Mouse (Mus musculus): Measurements from ENCODE around the gene Igsf9.
A peak's percentile ranks its signal among the peaks of the same experiment; 100 is the strongest.

The Igsf9 gene

DNA sequence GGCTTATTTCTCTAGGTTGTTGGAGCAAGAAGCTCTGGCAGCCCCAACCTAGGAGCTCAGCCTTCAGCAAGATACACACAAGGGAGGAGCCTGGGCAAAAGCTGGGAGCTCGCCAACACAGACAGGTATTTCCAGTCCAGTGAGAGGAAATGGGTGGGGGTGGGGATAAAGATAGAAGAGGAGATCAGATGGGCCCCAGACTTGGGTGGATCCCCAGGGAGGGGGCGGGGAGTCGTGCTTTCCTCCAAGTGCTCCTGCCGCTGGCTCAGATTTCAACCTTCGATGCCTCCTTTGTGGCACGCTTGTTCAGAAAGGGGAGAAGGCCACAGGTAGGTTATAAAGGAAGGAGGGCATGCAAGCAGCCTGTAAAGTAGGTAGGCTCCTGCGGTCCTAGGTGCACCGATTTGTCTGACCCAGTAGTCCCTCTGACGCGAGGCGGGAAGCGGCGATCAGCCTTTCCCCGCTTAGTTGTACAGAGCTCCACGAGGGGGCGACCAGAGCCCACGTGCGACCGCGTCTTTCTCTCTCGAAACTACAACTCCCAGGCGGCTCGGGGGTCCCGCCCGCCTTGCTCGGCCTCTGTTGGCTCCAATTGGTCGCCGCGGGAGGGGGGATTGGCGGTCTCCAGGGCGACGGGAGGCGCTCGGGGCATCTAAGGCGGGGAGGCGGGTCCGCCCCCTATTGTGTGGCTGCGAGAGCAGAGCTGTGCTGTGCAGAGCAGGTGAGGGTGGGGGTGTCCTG is at the start of gene Igsf9:
Gene Igsf9 (plus strand): TSS at position 249 of the 741 bp plus-strand sequence.
- peak; percentile 82 to 89 for DNase-seq (ENCODE audit: inconsistent age in 2 of 2, low spot score in 1 of 2)

DNA sequence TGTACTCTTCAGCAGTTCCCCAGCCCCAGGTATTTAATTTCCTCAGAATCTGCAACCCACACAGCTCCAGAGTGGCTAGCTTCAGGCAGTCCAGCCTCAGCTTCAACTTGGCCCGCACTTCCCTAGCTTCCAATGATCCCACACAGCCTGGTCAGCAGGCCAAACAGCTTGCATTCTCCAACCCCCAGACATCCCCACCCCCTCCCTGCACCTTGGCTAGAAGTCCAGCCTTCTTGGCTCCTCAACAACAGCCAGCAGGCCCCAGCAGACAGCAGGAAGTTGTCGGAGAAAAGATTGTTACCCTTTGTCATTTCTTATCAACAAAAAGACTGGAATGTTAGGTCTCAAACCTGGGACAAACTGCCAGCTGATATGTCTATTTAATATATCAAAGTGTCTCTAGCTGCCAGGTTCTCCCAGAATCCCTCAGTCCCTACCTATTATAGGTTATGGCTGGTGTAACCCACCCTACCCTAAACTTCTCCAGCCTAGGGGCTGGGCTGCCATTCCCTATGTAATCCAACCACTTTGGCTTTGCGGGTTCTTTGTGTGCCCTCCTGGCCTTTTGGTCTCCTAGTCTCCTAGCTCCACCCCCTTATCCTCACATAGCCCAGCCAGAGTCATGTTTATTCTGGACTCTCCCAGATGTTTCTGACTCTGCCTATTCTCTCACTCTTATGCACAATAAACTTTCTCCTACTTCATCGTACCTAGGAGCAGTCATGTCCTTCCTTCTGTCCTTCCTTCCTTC is 49.6 kb upstream of the Igsf9 start:
- peak in 1 of 2 experiments; percentile 49 for DNase-seq (ENCODE audit: inconsistent age in 2 of 2, low spot score in 1 of 2)

DNA sequence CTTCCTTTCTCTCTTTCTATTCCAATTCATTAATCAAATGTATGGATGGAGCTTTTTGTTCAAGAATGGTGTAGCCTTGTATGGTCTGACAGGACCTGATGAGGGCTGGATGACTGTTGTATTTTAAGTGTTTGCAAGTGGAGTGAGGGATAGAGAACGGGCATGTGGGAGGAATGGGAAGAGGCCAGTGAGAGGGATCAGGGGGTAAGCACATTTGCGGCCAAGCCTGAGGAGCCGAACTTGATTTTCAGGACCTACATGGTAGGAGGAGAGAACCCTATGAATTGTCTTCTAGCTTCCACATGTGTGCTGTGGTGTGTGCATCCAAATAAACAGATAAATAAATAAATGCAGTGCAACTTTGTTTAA is 49.0 kb upstream of the Igsf9 start:
- no peak for DNase-seq (ENCODE audit: inconsistent age in 2 of 2, low spot score in 1 of 2)

DNA sequence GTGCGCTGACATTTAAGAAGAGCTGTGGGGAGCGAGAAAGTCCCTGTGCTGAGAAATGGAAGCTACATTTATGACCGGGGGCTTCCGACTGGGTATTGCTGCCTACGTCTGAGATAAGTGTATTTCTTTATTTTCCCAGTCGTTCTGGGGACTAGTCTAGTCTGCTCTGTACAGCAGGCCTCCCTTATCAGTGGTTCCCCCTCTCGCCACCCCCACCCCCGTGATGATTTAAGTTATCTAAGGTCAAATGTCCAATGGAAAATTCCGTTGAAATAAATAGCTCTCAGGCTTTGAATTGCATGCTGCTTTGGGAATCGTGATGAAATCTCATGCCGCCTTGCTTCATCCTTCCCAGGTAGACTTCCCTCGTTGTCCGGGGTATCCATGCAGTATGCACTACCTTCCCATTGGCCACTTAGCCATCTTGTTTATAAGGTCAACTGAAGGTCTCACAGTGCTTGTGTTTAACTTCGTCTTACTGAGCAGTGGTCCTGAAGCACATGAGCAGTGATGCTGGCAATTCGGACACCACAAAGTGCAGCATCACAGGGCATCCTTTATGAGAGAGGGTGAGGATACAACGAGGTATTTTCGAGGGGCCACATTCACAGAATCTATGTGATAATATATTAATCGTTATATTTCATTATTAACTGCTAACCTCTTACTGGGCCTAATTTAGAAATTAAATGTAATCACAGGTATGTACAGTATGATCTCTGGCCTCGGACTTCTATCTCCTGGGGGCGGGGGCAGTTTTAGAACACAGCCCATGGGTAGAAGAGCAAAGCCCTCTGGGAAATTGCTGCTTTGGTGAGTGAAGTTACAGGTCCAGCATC is 48.4 kb upstream of the Igsf9 start:
- DNase-seq (ENCODE audit: inconsistent age in 2 of 2, low spot score in 1 of 2): no peak

DNA sequence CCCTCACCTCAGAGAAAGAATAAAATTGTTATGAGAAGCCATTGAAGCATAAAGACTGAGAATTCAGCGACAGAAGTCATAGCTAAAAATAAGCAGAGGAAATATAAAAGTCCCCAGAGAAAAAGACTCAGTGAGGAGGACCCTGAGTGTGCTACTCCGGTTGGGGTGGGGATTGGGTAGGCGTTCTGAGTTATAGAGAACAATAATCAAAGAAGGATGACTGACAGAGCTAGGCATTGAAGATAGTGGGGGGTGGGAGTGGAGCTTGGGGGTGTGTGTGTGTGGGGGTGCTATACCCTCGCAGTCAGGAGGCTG is 47.8 kb upstream of the Igsf9 start:
- no peak for DNase-seq (ENCODE audit: inconsistent age in 2 of 2, low spot score in 1 of 2)

DNA sequence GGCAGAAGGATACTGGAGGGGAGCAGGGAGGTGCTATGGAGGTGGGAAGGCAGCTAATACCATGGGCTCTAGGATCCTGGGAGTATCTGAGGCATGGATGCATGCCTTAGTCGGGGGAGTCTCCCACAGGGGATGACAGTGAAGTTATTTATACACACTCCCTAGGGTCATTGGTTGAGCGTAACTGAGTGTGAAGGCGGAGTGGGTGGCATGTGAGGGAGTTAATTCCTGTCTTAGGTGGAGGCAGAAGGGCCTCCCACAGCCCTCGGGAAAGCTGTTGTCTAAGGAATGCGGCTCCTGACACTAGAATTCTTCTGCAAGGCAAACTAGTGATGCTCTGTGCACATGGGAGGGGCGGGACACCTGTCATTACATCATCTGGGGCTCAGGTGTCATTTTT is 44.8 kb upstream of the Igsf9 start:
- DNase-seq (ENCODE audit: inconsistent age in 2 of 2, low spot score in 1 of 2): no peak

DNA sequence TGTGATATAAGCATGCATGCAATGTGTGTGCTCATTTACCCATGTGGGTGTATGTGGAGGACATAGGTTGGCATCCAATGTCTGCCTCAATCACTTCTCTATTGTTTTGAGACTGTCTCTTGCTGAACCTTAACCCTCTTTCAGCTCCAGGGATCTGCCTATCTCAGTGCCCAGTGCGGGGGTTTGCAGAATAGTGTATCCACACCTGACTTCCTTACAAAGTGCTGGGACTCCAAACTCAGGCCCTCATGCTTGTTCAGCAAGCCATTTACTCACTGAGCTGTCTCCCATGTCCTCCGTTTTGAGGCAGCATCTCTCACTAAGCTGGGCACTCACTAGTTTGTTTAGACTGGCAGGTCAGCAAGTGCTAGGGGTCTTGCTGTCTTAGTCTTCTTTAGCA is 43.0 kb upstream of the Igsf9 start:
- DNase-seq (ENCODE audit: inconsistent age in 2 of 2, low spot score in 1 of 2): no peak

DNA sequence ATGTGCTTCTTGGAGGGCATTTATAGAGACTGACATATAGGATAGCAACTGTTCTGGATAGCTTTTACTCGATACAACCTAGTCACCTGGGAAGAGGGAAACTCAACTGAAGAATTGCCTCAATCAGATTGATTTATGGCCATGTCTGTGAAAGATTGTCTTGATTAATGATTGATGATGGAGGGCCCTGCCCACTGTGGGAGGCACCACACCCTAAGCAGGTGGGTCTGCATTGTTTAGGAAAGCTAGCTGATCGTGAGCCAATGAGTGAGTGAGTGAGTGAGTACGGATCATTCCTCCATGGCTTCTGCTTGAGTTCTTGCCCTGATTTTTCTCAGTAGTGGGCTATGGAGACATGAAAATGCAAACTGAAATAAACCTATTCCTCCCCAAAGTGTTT is 41.1 kb upstream of the Igsf9 start:
- DNase-seq (ENCODE audit: inconsistent age in 2 of 2, low spot score in 1 of 2): no peak

DNA sequence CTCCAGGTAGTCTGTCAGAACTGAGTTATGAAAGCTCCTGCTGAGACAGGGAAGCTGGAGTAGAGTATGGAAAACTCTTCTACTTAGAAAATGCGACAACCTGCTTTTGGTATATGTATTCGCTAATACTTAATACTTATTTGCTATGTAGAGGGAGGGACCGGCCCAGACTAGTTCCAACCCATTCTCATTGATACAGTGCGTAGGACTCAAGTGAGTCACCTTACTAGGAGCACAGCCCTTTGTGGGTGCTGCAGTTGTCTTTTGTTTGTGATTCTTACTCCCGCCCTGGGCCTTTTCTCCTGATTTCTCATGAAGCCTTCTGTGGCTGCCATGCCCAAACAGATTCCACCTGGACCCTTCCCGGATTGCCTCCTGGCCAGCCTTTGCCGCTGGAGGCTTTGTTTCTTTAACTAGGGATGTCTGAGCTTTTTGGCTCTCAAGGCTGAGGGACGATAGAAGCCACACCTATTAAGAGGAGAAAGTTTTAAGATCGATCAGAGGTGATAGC is 39.6 kb upstream of the Igsf9 start:
- DNase-seq (ENCODE audit: inconsistent age in 2 of 2, low spot score in 1 of 2): no peak

DNA sequence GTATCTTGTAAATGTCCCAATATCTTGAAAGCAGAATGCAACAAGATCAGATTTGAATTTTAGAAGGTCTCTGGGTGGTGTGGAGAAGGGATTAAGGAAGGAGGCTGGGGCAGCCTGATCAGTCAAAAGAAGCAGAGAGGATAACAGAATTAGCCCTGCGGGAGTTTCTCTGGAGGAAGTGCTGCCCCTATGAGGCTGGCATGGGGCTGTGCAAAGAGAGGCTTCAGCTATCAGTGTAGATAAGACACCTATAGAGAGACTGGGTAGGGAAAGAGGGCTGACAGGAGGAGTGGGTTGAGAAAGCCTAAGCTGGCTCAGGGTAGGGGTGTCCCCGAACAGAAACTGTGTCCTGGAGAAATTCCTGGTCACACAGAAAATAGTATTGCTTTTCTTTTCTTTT is 31.4 kb upstream of the Igsf9 start:
- DNase-seq (ENCODE audit: inconsistent age in 2 of 2, low spot score in 1 of 2): no peak

DNA sequence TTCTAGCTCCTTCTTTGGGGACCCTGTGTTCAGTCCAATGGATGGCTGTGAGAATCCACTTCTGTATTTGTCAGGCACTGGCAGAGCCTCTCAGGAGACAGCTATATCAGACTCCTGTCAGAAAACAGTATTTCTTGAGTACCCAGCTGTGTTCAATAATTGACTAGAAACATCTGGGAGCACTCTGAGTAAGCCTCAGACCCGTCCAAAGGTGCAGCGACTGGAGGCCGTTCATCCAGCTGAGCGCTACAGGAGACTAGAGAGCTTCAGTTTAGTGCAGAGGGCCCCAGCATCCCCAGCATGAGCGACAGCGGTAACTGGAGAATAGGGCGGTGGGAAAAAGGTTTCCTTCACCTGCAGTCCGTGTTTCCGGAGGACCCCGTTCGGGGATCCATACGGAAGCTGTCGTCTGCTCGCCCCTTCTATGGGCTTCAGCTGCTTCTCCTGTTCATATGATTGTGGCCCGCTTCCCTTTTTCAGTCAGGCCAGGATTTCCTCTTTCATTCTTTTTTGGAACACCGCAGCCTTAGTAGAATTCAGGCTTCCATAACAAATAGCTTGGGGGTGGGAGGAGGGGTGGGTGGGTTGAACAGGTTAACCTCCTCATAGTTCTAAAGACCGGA is 30.6 kb upstream of the Igsf9 start:
- DNase-seq (ENCODE audit: inconsistent age in 2 of 2, low spot score in 1 of 2): no peak

DNA sequence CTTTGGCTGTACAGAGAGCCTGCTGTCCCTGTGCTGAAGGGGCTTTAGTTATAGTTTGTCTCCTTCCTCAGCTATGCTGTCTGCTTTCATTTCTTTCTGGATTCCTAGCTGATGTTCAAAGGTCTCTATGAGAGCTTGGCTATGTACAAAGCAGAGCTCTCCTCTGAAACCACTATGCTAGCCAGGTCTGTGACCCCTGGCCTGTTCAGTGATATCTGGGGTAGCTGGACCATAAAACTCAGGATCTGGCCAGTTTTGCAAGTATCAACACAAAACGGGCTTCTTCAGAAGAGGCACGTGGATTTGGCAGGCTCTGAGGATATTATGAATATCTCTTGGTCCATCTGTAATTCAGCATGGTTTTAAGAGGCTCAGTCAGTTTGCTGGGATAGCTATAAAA is 28.7 kb upstream of the Igsf9 start:
- DNase-seq (ENCODE audit: inconsistent age in 2 of 2, low spot score in 1 of 2): no peak

DNA sequence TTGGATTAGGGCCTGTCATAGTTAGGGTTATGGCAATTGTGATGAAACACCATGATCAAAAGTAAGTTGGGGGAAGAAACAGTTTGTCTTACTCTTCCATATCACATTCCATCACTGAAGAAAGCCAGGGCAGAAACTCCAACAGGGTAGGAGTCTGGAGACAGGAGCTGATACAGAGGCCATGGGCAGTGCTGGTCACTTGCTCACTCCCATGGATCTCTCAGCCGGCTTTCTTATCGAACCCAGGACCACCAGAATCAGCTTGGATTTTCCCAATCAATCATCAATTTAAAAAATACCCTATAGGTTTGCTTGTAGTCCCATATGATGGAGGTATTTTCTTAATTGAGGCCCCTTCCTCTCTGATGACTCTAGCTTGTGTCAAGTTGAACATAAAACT is 27.8 kb upstream of the Igsf9 start:
- no peak for DNase-seq (ENCODE audit: inconsistent age in 2 of 2, low spot score in 1 of 2)

DNA sequence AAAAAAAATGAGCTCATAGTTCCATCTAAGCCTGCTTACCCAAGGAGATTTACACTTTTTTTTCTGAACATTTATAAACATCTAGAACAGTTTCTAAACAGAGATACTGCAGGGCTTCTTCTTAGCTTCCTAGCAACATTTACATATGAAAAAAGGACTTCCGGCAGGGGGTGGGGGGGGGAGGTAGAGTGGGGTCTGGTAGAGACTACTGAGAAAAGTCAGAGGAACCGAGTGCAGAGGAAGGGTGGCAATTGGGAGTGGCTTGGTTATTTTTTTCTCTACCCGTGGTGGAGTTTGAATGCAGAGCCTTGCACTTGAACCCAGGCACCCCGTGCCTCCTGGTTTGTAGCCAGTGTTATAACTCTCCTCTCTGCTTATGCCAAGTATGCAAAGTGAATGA is 26.2 kb upstream of the Igsf9 start:
- DNase-seq (ENCODE audit: inconsistent age in 2 of 2, low spot score in 1 of 2): no peak

DNA sequence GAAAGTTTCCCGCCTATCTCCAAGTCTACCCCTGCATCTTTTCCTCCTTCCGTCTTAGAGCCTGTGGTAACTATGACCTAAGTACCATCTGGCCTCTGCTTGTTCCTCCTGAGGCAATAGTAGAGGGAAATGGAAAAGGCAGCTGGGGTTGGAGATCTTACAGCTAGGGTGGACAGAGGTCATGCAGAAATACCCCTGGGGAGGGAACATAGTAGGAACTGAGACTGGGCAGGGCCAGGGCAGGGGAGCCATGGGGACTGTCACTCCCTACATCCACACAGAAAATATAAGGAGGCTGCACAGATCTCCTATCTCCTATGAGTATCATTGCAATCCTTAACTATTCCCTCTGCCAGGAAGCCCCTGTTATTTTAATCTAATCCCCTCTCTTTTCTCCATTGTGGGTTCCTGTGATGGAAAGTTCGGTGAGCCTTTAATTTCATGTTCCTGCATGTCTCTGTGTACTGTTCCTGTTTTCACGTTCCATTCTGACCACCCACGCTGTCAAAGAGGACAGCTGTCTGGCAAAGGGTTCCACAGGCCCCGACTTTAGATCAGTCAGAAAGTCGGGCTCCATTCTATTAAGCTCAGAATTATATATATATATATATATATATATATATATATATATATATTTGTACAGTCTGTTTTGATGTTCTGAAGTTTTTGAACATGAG is 25.4 kb upstream of the Igsf9 start:
- peak in 1 of 2 experiments; percentile 50 for DNase-seq (ENCODE audit: inconsistent age in 2 of 2, low spot score in 1 of 2)

DNA sequence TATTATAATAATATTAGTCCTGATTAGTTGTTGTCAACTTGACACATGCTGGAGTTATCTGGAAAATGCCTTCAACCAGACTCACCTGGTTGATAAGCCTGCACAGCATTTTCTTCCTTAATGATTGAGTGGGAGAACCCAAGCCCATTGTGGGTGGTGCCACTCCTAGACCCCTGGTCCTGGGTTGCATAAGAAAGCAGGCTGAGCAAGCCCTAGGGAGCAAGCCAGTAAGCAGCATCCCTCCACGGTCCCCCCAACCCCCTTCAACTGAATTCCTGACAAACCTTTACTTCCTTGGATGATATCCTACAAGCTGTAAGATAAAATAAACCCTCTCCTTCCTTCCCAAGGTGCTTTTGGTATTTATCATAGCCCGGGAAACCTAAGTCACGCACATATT is 24.4 kb upstream of the Igsf9 start:
- no peak for DNase-seq (ENCODE audit: inconsistent age in 2 of 2, low spot score in 1 of 2)

DNA sequence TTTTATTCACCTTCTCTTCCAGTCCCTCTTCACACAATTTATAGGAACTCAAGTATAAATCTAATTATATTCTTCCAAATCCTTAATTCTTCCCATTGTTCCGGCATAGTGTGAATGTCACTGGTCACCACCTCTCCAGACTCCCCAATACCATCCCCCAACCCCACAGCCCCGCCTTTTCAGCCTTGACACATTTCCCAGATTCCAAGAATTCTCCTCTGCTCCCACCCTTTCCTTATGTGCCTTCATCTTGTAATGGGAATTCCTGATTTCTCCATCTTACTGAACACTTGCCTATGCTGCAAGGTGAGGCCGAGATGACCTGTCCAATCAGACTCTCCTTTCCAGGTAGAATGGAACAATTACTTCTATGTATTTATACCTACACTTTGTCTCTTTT is 23.5 kb upstream of the Igsf9 start:
- no peak for DNase-seq (ENCODE audit: inconsistent age in 2 of 2, low spot score in 1 of 2)

DNA sequence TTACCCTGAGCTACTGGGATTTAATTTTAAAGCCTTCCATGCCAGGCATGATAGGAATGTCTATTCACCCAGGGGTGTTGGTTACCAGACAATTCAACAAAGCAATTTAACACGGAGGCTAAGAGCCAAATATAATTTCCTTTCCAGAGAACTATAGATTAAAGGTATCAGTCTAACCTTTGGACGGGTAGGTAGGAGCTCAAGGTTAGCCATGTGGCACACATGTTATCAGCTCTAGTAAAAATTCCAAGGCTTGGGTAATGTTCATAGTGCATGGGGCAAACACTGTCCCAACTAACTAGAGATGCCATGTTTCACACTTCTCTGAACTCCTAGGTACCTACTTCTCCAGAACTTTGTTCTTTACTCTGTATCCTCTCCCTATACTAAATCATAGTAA is 20.0 kb upstream of the Igsf9 start:
- no peak for DNase-seq (ENCODE audit: inconsistent age in 2 of 2, low spot score in 1 of 2)

DNA sequence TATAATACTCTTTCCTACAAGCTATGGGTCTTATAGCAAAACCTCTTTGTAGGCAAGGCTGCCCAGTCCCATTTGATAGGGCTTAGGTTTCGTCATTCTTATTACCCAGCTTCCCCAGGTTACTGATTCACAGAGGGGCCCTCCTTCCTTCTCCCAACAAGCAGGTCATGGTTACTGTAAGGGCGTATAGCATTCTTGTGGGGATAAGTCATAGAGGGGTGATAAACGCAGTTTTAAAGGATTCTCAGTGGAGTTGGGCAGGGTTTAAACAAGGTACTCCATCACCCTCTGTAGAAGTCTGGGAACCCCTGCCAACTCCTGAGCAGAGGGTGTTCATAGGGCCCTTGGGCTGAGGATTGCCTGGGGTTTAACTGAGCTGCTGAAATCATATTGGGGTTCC is 19.1 kb upstream of the Igsf9 start:
- DNase-seq (ENCODE audit: inconsistent age in 2 of 2, low spot score in 1 of 2): no peak

DNA sequence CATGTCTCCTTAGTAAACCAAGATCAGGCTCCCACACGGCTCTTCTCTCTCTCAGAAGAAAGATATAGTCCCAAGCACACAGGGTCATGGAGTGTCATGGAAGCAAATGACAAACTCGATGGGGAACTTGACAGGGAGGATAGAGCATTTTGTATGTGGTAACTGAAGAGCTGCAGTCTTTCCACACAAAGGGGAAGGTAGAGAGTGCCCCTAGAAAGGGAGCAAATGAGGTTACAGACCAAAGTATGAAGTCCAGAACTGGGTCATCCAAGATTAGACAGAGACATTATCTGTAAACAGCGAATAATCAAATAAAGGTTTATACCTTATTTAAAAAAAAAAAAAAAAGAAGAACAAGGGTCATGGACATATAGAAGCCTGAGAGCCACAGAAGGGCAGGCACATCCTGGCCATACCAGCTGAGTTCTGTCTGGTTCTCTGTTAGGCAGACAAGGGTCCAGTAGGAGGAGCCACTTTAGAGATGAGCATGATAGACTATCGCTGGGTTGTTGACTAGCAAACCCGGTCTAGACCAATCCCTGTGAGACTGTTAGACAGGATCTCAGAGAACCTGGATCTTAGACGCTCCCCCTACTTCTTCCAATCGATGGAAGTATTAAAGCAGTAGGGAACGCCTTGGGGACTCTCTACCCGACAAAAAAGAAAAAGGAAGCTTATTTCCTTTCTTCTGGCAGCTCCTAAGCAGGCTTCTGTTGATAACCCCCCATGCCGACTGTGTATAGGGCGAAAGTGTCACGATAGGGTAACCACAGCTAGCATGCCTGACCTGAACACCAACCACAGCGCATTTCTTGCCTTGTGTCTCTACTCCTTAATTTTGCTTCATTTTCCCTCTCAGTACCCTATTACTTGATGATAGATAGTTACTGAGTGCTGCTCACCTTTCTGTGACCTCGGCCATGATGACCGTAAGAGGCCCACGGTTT is 17.9 kb upstream of the Igsf9 start:
- no peak for DNase-seq (ENCODE audit: inconsistent age in 2 of 2, low spot score in 1 of 2)

Data from adrenal gland, adult (tissue).